Mouse (Mus musculus) left cerebral cortex, postnatal 4 days (tissue): ENCODE measurements around the gene Mmaa. TPM values are rescaled to one million over a fixed set of nuclear protein-coding genes. Genes with fewer than 3 reads are reported as not detected.

Source experiments
- DNase-seq: peaks from one replicate; pipeline ENCODE4 v3.0.0-alpha.2; 2022
- intact Hi-C: fragments of 180-260 bp; cut with DNase I; formaldehyde crosslinking; loops from one replicate; pipeline ENCODE4 v1.15.1; 2025
- total RNA-seq, 2 experiments: library from RNA; stranded (reverse); gene quantifications; 2 replicates each; pipeline ENCODE4 v1.2.3; 2021

Mmaa gene
- total RNA-seq, 2 experiments from 2014 or later: 21.0 to 23.6 TPM

DNA sequence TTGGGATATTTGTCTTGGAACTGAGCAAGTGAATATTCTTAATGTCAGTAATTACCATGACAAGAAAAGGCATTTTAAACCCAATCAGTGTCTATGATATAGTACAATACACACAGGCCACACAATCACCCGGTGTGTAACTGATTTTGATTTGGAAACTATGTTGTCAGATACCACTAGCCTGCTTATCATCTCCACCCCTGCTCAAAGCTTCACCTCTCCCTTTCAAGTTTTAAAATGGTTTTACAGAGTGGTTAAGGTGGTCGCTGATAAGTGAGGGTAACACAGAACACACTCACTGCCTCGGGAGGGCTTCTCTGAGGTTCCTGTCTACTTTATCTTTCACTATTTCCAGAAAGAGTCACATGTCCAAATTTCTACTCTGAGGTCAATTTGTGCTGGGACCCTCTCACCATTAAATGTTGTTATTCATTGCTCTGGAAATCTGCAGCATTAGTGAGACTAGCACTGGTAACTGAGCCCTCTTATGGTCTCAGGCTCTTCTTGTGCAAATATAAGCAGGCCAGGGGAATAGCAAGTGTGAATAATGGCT lies 1.9 kb downstream of the Mmaa start:
- intact Hi-C loops: loop anchor here (5.0 to 10.0 kb wide), 3 partner anchors 102 to 1048 kb away; partner anchors contain the start of genes Smad1 and Zfp827
- no peak for DNase-seq

DNA sequence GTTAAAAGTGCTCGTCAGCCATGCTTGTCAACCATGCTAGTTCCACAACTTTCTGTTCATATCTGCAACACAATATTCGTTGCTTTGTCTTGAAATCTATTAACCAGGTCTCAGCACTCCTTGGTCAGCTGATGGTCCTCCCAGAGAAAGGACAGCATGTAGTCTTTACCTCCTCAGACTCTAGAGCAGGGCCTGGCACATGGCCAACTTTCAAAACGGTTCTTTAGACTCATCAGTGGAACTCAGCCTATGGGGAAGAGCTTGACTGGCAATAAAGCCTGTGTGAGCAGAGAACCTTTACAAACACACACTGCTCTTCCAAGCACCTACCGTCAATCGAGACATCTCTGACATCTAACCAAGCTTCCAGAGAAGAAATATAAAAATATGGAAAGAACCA lies 5.1 kb downstream of the Mmaa start:
- intact Hi-C loops: no loop called here
- peak; percentile 25 for DNase-seq

DNA sequence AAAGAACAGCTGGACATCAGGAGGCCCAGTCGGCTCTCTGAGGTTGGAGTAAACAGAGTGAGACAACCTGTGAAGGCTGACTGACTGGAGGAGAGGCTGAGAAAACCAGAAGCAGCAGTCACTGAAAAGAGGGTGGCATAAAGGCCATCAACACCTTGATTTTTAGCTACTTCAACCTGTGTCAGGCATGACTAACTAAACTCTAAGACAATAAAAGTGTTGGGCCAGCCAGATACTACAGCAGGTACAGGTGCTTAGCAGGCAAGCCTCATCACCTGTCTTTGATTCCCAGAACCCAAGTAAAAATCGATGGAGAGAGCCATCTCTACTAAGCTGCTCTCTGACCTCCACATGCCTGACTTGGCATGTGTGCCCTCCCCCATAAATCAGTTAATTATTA lies 6.1 kb downstream of the Mmaa start:
- intact Hi-C loops: no loop called here
- DNase-seq: no peak

DNA sequence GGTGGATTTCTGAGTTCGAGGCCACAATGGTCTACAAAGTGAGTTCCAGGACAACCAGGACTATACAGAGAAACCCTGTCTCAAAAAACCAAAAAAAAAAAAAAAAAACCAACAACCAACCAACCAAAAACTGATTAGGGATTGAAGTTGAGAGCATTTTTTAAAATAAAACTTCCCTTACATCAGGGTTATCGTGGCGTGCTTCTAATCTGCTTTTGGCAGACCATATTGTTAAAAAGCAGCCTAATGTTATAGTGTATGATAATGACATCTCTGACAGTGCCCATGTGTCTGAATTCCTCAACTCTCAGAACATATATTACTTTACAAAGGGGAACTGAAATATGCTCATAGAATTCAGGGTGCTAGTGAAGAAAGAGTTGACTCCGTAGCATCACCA lies 6.5 kb downstream of the Mmaa start:
- no peak for DNase-seq
- intact Hi-C loops: no loop called here

DNA sequence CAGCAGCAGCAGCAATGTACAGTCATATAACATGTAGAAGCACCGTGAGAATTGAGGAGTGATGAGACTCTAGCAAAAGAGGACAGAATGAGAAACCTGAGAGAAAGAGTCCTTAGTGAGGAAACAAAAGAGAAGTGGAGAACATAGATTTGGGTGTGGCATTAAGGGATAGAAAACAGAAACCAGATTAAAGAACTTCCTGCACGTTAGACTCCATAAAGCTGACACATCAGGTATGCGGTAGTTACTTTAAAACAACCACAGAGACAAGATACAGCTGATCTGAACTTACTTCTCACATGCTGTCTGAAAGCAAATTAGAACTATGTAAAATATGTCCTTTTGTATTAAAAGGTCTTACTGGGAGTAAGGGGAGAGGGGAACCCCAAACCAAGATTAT lies 8.3 kb downstream of the Mmaa start:
- intact Hi-C loops: no loop called here

DNA sequence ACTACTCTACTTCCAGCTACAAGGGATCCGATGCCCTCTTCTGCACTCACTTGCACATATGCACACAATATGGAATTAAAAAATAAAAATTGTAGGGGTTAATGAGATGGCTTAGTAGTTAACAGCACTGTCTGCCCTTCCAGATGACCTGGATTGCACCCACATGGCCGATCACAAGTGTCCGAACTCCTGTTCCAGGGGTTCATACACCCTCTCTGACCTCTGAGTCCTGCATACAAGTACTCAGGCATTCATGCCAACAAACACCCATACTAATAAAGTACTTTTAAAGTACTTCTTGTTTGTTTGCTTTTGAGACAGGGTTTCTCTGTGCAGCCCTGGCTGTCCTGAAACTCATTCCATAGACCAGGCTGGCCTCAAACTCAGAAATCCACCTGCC lies 10.1 kb downstream of the Mmaa start:
- DNase-seq: no peak
- intact Hi-C loops: no loop called here

More for the DNA sequence above, 8.3 kb downstream of the Mmaa start:
- no peak for DNase-seq

DNA sequence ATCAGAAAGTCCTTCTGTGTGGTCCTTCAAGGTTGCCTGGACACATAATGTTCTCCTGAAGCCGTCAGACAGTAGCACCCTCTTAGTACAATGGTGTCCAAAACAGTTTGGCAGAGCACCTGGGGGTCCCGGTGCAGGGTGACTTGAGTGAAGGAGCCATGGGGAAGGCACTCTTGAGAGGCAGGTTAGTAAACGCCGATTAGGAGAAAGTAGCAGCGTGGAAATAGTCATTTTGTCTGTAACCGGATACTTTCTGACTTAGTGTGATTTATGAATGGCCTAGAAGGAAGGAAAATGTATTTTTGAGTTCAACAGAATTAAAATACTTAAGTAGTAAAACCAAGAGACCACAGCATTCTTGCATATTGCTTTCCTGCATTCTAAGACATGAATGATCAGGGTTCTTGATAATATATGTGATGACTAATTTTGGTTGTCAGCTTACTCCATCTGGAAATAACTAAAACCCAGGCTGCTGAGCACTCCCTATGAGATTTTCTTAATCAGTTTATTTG lies 13.3 kb downstream of the Mmaa start:
- intact Hi-C loops: no loop called here
- DNase-seq: no peak

DNA sequence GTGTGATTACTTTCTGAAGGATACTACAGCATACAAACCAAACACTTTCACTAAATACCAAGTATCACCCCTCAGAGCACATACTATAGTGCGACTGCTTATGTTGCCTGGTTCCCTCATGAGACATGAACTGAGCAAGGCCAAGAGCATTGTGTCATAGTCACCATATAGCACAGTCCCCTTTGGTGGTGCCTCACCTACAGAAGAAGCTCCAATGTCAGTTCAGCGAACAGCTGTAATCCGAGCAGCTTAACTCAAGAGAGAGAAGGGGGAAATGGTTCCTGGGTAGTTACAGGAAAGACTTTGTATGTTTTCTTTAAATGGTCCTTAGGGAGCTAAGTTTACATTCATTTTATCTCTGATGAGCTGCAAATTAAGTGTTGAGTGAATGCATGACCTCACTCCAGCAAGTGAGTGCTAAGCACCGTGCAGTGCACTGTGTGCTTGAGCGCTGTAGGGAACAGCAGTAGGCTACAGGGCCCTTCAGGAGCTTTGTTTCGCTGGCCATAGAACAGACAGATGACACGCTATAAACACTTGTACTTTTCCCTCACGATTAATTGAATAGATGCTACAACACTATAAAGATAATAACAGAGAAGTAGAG lies 17.4 kb downstream of the Mmaa start:
- intact Hi-C loops: no loop called here
- DNase-seq: no peak

DNA sequence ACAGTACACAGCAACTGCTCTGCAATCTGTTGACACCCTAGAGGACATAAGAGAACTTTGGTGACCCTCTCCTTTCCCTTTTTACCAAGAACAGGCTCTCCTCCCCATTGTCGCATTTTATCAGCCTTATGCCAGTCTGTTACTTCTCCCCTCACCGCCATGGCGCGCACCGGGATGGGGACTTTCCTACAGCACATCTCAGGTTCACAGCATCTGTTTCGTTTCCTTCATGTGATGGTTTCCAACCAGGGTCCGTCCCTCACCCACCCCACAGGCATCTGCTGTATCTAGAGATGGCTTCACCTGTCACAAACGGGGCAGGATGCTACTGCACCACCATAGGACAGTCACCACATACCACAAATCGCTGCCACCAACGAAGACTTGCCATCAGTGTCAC lies 19.8 kb downstream of the Mmaa start:
- DNase-seq: no peak
- intact Hi-C loops: no loop called here

DNA sequence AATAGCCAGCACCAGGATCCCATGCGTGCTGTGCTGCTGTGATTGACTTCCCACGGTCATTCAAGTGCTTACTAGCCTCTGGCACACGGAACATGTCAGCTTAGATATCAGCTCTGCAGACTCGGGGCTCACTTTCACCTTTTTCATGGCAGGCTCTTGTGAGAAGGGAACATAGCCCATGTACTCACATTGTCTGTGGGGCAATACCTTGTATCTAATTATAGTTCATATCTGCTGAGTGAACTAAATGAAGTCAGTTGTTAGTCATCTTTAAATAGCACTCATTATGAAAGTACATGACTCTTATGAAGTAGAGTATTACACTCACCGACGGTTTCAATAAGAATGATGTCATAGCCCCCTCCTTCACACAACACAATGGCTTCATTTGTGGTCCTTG lies 21.0 kb downstream of the Mmaa start:
- DNase-seq: no peak
- intact Hi-C loops: no loop called here

DNA sequence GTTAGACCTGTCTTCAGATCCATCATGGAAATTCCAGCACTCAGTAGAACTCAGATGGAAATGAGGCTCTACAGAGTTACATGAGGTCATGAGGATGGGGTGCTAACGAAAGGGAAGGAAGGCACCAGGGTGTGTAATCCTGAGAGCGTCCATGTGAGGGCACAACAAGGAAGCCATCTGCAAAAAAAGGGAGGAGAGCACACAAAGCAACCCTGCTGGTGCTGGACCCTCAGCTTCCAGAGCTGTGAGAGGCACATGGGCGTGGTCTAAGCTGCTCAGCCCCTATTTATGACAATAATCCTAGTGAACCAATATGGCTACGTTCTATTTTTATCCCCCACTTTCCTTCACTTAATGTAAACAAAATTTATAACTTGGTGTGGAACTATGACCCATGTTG lies 22.1 kb downstream of the Mmaa start:
- intact Hi-C loops: no loop called here
- DNase-seq: no peak

DNA sequence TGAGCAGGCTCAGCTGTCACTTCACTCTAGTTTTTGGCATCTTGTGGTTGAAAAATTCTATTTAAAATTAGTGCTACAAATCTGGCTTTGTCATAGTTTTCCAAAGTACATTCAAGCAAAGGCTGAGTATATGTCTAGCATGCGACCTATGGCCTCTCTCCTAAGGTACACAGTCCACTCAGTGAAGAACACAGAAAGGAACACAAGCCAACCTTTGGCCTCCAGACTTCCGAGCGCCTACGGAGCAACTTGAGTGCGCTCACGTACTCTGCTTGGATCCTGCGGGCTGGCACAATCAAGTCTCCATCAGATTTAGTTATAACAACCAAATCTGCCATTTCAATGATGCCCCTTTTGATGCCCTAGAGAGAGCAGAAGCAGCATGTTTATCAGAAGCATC lies 25.8 kb downstream of the Mmaa start:
- no peak for DNase-seq
- intact Hi-C loops: no loop called here

DNA sequence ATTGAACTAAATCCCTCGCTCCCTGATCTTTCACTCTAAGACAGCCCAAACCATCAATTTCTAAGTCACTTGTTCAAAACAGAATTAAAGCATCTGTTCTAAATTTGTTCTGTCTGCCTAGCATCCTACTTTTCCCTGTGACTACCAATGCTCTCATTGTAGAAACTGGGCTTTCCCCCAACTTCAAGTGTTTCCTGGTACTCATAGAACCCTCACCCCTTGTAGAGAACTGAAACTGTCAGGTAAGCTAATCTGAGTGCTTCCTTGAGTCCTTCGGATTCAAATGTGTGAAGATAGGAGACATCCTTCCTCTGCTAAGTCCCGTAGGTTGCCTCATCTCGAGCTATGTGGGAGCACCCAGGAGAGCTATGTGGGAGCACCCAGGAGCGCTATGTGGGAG lies 32.8 kb downstream of the Mmaa start:
- intact Hi-C loops: no loop called here
- no peak for DNase-seq

DNA sequence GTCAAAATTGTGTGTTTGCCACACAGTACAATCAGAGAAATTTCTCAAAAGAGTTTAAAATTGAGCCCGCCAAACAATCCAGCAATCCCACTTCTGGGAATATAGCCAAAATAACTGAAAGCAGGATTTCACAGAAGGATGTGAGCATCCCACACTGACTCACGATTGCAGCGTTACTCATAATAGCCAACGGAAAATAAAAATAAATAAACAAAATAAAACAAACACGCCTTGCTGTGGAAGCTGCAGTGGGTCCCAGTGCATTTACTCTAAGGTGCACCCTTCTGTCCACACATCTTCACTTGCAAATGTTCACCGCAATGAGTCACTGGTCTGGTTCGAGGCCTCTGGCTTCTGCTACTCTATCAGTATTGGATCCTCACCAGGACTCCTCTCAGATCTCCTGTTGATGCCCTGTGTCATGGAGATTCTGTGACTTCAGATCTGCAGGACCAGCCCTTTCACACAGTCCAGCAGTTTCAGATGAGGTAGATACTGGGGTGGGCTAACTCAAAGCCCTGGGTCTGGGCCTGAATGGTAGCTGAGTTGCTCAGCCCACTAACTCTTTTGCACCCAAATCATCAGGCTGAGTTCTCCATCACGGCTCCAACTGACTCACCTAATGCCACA lies 38.5 kb downstream of the Mmaa start:
- no peak for DNase-seq
- intact Hi-C loops: no loop called here

DNA sequence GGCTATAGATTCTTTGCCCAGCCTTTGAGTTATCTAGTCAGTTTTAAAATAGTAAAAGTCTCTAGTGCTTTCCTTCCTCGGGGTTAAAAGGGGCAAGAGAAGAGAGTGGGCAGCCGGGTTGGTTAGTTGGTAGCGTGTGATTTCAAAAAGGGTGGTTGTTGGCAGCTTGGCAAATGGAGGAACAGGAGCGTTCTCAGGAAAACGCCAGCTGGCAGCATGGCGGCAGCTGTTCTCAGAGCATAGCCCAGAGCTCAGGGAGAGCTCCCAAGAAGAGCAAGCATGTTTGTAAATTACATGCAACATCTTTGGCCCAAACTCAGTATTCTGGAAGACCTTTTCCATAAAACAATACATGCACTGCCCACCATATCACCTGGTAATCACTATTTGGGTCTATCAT lies 41.0 kb downstream of the Mmaa start:
- intact Hi-C loops: no loop called here
- peak; percentile 76 for DNase-seq

DNA sequence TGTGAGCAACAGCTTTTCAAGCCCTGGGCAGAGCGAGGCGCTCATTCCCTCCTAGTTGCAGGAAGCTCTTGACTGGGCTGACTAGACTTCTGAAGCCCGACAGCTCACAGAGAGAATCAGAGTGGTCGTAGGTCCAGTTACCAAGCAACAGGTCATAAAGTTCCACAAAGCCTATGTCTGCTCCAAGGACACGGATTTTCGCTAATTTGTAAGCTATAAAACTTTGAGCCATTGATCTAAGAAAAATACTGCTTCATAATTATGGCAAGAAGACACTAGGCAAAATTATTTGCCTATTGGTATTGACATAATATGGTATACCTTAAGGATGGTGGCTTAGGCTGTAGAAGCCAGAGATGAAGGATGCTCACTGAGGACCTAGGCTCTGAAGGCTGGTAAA lies 46.3 kb downstream of the Mmaa start, which contains the start of gene 1700011L22Rik:
Gene 1700011L22Rik (minus strand): TSS at position 101 of the 400 bp plus-strand sequence.
- intact Hi-C loops: no loop called here
- DNase-seq: no peak

DNA sequence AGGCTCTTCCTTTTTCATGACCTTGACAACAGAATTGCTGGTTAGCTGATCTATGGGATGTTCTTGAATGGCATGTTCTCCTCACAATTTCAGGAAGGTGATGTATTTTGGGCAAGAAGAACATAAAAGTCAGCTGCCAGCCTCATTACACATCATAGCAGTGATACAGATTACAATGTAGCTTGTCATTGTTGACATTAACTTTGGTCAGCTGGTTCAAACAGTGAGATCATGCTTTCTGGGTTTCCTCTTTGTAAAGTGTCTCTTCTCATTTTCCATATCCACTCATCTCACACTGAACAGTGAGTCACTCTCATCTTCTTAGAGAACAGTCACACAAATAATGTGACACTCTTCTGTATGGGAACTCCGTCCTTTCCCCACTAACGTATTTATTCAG lies 51.3 kb downstream of the Mmaa start:
- intact Hi-C loops: no loop called here
- no peak for DNase-seq

DNA sequence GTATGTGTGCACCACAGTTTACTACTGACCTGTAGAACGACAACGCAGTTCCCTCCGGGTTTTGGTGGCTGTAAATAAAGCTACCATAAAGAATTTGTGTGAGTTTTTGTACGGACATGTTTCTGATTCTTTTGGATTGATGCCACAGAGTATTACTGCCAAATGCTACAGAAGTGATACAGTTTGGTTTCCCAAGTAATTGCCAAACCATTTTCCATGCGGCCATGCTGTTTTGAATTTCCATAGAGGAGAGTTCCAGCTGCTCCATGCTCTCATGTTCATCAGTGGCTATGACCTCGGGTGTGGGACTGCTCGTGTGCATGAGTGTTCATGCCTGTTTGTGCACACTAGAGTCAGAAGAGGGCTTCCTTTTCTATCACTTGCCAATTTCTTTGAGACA lies 54.7 kb downstream of the Mmaa start:
- intact Hi-C loops: no loop called here
- DNase-seq: no peak

DNA sequence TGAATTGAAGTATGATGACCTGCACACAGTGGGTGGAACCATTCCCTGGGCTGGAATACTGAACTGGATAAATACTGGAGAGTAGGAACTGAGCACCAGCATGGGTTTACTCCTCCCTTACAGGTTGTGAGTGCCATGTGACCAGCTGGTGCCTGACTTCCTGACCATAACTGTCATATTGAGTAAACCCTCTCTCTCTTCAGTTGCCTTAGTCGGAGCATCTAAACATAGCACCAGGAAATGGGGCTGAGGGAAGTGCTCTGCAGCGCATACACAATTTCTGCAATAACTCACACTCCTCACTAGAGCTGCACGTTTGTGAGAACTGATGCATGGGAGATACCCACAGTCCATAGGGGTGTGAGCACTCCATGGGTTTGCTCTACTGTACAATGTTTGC lies 55.4 kb downstream of the Mmaa start:
- intact Hi-C loops: no loop called here
- DNase-seq: no peak

DNA sequence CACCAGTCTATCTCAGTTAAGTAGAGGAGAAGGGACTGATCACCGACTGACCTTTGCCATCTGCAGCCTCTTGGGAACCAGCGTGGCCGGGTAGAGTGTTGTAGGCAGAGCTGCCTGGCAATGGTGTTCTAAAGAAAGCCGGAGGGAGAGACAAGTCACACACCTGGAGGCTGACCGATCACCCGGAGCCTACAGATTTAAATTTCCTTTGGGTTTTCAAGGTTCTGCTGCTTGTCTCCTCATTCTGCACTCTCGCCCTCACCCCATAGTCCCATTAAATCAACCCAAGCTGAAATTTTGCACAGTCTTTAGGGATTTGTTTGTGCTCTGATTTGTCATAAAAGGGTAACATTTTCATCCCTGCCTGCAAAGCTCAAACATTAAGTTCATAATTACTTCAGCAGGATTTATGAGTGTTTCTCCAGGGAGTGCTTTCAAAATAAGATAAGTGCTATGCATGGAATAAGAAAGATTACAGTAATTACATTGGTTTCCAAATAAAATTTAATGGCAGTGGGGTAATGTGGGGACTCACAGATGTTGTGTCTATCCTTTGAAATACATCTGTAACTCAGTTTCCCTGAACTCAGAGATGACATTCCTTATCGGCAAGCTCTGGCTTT lies 65.4 kb downstream of the Mmaa start:
- no peak for DNase-seq
- intact Hi-C loops: no loop called here

DNA sequence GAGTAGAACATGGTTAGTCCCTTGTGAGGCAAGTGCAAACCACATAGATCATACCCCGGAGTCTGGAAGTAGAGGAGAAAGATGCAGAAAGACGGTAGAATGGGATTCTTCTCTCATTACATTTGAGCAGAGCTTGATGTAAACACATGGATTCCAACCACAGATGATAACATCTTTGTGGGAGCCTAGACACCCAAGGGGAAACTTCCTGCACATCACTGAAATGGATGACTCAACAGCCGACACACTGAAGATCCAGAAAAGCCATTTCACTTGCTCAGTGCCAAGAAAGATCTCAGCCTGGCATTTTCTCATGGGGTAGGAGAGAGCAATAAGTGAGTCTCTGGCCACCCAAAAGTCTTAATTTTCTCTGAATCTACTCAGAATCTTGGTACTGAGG lies 66.8 kb downstream of the Mmaa start:
- intact Hi-C loops: no loop called here
- no peak for DNase-seq

DNA sequence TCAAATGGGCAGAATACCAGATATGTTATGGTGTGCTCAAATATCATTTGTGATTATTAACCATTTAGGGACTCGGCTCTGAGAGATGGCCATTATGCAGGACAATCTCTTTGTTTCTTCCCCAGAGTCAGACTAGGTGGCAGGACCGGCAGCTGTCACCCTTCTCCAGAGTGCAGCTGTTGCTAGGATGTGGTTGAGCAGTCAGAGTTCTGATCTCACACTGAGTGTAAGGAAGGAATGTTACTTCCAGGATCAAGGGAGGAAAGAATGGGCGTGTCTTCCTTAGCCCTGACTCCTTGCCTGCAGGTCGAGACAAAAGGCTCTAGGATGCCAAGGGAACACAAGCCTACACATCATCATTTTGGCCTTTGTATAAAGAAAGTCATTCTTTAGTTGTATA lies 67.5 kb downstream of the Mmaa start:
- intact Hi-C loops: no loop called here
- no peak for DNase-seq
